Mouse (Mus musculus): ENCODE results near the gene Ndufb7.

Ndufb7 gene

GRCm38 (mm10) chr8:83607661-83608397, 41.4 kb downstream of the Ndufb7 start, which contains the start of the genes Tecr and Dnajb1:
Tecr (minus strand) TSS chr8:83607971.
Dnajb1 (plus strand) TSS chr8:83608193.
- DNase-seq (ENCODE audit: low spot score) = peak; percentile 100

- DNase-seq (ENCODE audit: low spot score) = peak; percentile 83
These were observed 41.9 kb downstream of the Ndufb7 start for GRCm38 (mm10) chr8:83608398-83608829.

- no peak for DNase-seq (ENCODE audit: low spot score)
These were observed 42.6 kb downstream of the Ndufb7 start for GRCm38 (mm10) chr8:83609086-83609485.

GRCm38 (mm10) chr8:83609547-83610180, 43.2 kb downstream of the Ndufb7 start:
- no peak for DNase-seq (ENCODE audit: low spot score)

GRCm38 (mm10) chr8:83611921-83612320, 45.5 kb downstream of the Ndufb7 start:
- no peak for DNase-seq (ENCODE audit: low spot score)

GRCm38 (mm10) chr8:83613695-83614094, 47.2 kb downstream of the Ndufb7 start:
- no peak for DNase-seq (ENCODE audit: low spot score)

GRCm38 (mm10) chr8:83616625-83617024, 50.2 kb downstream of the Ndufb7 start:
- DNase-seq (ENCODE audit: low spot score) = no peak

GRCm38 (mm10) chr8:83617111-83617510, 50.6 kb downstream of the Ndufb7 start:
- no peak for DNase-seq (ENCODE audit: low spot score)

GRCm38 (mm10) chr8:83618566-83618965, 52.1 kb downstream of the Ndufb7 start:
- no peak for DNase-seq (ENCODE audit: low spot score)

- no peak for DNase-seq (ENCODE audit: low spot score)
These were observed 53.3 kb downstream of the Ndufb7 start for GRCm38 (mm10) chr8:83619568-83620285.

All from yolk sac, embryonic 10.5 days (tissue).